Mouse (Mus musculus) cortical plate, adult 2 months (tissue): ENCODE measurements around the gene Tbx19. TPM values are rescaled to one million over a fixed set of nuclear protein-coding genes. Genes with fewer than 3 reads are reported as not detected.

Experiments
- H3K27ac ChIP-seq: fragments of 200-500 bp; 2 replicates; pipeline ENCODE4 v1.5.1; 2012; ENCODE audit warnings: low read length, control low read depth, inconsistent platforms; ENCODE audit not compliant: insufficient read depth
- H3K4me1 ChIP-seq: fragments of 200-500 bp; 2 replicates; pipeline ENCODE4 v1.6.1; 2011; ENCODE audit warnings: low read length; ENCODE audit not compliant: control insufficient read depth, insufficient read depth
- H3K4me3 ChIP-seq: fragments of 200-500 bp; 2 replicates; pipeline ENCODE4 v1.5.1; 2011; ENCODE audit warnings: mild to moderate bottlenecking, low read length, control low read depth; ENCODE audit not compliant: insufficient read depth
- CTCF ChIP-seq: fragments of 200-500 bp; IDR thresholded peaks from 2 replicates; pipeline ENCODE4 v1.5.1; 2011; ENCODE audit warnings: mild to moderate bottlenecking, control low read depth, low read length; ENCODE audit not compliant: insufficient read depth; ENCODE audit errors: extremely low read depth
- POLR2A ChIP-seq: fragments of 200-500 bp; IDR thresholded peaks from 2 replicates; pipeline ENCODE4 v1.6.1; 2011; ENCODE audit warnings: mild to moderate bottlenecking, low read length, control low read depth; ENCODE audit not compliant: insufficient read depth; ENCODE audit errors: extremely low read depth
- polyA plus RNA-seq: library from polyadenylated mRNA; depleted of rRNA; stranded (reverse); fragments of >200 nt; gene quantifications from 2 replicates; pipeline ENCODE4 v1.2.3, GENCODE M21; 2012

The Tbx19 gene
- polyA plus RNA-seq, 1 experiment, result 0.13 TPM

DNA sequence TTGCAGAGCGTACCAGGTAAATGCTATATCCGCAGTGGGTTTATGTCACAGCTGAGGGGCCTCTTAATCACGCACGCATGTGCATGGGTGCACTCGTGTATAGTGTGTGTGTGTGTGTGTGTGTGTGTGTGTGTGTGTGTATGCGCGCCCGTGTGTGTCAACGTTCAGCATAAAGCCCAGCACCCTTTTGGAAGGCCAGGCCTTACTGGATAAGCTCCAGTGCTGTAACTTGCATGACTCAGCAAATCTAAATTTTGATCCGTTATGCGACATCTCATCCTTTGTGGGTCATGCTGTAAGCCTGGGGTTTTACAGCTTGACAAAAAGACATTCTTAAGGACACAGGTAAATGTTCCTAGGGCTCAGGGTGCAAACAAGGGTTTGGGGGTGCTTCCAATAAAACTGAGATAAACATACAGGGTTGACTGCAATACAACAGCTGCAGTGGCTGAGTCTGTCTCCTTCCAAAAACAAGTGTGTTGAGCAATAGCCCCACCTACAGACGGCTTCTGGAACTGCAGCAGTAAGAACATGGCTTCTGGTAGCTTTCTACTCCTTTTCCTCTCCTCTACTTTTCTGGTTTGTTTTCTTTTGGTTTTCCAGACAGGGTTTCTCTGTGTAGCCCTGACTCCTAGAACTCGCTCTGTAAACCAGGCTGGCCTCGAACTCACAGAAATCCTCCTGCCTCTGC lies 28.2 kb downstream of the Tbx19 start:
- H3K4me1 ChIP-seq, result peaks cover 2% of the 10 kb centered on the region; the same call in 1 of the 2 replicates
- H3K27ac ChIP-seq, result no peak overlapping the region
- TF ChIP-seq CTCF, result peak; percentile 93
- no peak for TF ChIP-seq POLR2A
- no peak overlapping the region for H3K4me3 ChIP-seq

DNA sequence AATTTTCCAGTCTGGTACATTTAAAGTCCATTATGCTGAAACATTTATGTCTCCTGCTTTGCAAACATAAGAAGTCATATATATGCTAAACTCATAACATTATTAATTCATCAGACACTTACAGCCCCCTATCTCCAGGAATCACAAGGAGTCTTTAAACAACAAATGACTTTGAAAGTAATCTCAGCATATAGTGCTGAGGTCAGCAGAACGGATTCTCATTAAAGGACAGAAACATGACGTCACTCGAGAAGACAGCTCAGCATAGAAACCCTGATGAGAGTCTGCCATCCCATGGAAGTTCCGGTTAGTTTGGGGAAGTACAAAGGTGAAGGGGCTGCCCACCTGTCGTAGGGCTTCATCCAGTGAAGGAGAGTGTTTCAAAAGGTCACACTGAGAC lies 31.0 kb downstream of the Tbx19 start:
- Histone ChIP-seq H3K4me1 (peaks cover 2% of the 10 kb centered on the region; the same call in 1 of the 2 replicates), H3K4me3 (no peak overlapping the region), H3K27ac (no peak overlapping the region)
- no peak for TF ChIP-seq POLR2A
- TF ChIP-seq CTCF, result no peak

DNA sequence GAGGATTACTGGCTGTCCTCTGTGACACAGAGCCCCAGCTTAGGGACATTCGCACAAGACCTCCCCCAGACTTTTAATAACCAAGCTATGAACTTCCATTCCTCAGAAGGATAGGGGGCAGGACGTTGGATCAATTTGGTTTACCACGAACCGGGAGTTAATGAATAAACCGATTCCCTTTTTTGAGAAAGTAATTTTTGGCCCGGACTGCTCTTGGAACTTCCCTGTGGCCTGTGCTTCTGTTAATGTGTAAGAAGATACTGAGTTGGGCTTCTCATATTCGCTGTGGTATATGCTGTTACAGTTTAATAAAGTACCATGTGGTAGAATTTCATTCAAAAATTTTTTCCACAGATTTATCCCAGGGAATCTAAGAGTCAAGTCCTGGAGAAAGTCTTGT lies 39.5 kb downstream of the Tbx19 start:
- no peak overlapping the region for H3K4me3 ChIP-seq
- TF ChIP-seq POLR2A (no peak), CTCF (no peak)
- peaks cover 6% of the 10 kb centered on the region; the same call in 1 of the 2 replicates for H3K4me1 ChIP-seq
- H3K27ac ChIP-seq, result no peak overlapping the region

DNA sequence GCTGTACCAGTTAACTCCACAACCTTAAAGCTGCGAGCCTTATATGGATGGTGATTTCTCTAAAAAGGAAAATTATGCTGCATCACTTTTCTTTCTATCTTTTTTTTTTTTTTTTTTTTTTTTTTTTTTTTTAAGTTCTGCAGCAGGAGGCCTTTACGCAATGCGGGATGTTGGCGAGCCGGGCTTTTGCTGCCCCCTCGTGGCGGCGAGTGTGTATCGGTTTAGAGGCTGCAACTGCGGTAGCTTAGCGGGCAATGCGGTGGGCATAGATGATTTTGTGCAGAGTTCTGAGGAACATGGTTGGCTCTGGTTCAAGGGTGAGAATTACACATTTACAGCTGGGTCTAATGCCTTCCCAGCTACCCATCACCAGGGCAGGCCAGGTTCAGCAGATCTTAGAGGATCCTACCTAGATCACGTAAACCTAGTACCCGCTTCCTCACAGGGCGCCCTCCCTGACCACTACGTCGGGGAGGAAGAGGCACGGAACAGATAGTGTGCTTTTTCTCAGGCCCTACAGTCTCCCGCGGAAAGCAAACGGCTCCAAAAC lies 40.1 kb downstream of the Tbx19 start:
- Histone ChIP-seq H3K4me1 (peaks cover 6% of the 10 kb centered on the region; the same call in 1 of the 2 replicates), H3K27ac (no peak overlapping the region), H3K4me3 (no peak overlapping the region)
- TF ChIP-seq CTCF, result peak; percentile 79
- TF ChIP-seq POLR2A, result no peak

DNA sequence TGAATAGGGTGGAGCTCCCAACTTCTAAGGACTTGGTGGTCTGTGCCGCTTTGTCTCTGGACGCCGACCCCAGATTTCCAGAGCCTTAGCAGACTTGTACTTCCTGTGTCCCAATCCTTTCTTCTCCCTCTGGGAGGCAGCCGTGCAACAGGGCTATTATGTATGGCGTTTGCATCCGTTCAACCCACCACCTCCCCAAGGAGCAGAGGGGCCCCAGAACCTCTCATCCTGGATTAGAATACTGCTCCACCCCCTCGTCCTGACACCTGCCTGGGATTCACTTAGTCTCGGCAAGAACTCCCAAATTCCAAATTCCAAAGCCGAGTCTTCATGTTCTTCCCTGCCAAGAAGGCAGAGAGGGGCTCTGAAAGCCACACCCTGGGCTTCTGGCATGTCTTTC lies 40.8 kb downstream of the Tbx19 start:
- H3K4me1 ChIP-seq, result peaks cover 11% of the 10 kb centered on the region
- peak overlapping the region; percentile 40; the same call in 1 of the 2 replicates for H3K27ac ChIP-seq
- H3K4me3 ChIP-seq, result no peak overlapping the region
- no peak for TF ChIP-seq POLR2A
- TF ChIP-seq CTCF, result no peak

DNA sequence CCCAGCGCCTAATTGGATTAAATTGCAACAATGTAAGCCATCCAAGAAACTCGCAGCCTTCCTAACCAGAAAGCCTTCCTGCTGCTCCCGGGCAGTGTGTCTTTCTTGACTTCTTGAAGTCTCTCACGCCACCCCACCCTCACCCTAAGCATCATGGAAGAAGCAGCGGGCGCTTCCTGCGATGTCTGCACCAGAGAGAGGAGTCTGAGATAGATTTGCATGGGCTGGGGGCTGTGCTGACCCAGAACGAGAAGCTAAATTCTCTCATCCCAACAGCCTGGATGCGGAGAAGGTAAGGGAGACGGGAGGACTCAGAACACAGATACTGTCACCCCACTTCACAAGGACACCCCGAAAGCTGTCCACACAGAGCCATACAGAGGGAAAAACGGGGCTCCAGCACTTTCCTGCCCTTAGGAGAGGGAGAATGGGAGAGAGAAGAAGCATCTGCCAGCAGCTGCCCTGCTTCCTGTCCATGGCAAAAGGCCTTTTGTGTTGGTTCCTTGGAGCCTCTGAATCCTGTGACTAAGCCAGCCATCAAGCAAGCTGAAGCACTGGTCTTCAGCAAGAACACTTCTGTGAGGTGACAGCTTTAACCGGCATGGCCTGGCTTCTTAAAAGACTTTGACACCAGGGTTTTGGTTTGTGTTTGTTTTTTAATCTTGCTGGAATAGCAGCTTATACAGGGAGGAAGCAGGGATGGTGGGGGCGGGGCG lies 41.4 kb downstream of the Tbx19 start:
- TF ChIP-seq POLR2A, result no peak
- TF ChIP-seq CTCF, result no peak
- no peak overlapping the region for H3K4me3 ChIP-seq
- H3K4me1 ChIP-seq, result peaks cover 11% of the 10 kb centered on the region
- H3K27ac ChIP-seq, result no peak overlapping the region

DNA sequence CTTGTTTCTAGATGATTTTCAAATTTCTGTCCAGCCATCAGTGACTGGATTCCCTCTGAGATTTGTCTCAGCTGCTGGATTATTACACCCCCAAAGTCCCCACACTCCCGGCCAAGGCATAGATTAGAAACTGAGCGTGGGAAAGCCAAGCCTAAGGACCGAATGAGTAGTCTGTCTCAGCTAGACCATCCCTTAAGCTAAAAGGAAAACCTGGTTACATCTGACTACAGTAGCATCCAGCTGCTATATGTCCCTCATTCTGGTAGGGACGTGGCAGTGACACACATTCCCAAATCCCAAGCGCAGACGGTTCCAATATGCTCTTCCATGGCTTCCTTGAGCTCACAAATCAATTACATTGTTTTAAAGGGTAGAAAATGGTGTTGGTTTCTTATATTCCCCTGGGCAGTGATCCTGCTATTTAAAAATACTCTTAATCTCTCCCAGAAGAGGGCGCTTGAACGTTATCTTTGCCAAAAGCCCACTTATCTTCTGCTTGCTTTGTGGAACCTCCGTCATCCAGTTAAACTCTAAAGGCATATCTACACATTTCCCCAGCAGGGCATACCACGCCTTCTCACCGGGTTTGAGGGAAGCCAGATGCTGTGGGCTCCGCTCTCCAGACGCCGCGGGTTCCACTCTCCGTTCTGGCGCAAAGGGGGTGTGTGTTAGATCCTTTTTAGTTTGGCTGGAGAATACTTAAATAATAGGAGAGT lies 46.0 kb downstream of the Tbx19 start:
- H3K27ac ChIP-seq, result peak overlapping the region; percentile 15

DNA sequence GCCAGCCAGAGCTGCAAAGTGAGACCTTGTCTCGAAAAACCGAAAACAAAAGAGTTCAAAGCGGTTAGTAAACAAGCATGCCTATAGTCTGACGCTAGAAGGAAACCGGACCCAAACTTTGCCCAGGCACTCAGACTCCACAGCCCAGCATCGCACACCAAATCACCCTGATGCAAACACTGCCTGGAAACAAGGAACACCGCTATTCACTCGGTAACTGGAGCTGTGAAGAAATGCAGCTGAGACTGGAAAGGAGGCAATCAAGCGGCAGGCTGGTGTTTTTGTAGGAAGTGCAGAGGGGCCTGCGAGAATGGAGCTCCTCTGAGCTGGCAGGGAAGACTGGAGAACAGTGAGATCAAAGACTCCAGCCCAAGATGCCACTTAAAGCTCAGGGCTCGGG lies 46.9 kb downstream of the Tbx19 start:
- H3K4me3 ChIP-seq, result no peak overlapping the region
- peaks cover 4% of the 10 kb centered on the region for H3K4me1 ChIP-seq
- peak overlapping the region; percentile 47; the same call in 1 of the 2 replicates for H3K27ac ChIP-seq
- no peak for TF ChIP-seq POLR2A
- no peak for TF ChIP-seq CTCF

More for the DNA sequence above, 46.0 kb downstream of the Tbx19 start:
- TF ChIP-seq POLR2A (no peak), CTCF (peak; percentile 5; the same call in 1 of the 2 replicates)
- H3K4me3 ChIP-seq, result no peak overlapping the region
- peaks cover 7% of the 10 kb centered on the region for H3K4me1 ChIP-seq

DNA sequence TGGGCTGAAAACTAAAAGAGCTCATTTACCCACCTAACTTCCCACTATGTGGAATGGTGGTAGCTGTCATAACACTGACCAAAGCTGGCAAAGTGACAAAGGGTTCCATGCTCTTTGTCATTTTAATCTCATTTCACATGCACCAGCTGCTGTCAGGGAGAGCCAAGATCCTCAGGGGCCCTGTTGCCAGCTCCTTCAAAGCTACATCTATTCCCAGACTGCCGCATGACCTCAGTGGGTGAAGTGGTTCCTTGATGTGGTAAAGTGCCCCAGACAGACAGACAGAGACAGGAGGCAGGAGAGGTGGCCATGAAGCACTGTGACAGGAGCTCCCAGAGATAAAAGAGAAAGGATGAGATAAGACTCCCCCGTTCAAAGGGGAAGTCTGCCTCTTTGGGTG lies 49.9 kb downstream of the Tbx19 start:
- peaks cover 4% of the 10 kb centered on the region for H3K4me1 ChIP-seq
- no peak for TF ChIP-seq CTCF
- no peak for TF ChIP-seq POLR2A
- H3K27ac ChIP-seq, result no peak overlapping the region
- H3K4me3 ChIP-seq, result no peak overlapping the region
